Mouse (Mus musculus) forelimb bud, embryonic 11.5 days (tissue): ENCODE measurements around the gene Nrxn1.

Experiments
- DNase-seq: peaks from one replicate; pipeline ENCODE4 v3.0.0-alpha.2; 2012; ENCODE audit warnings: low read depth, low spot score

Nrxn1 gene

GRCm38 (mm10) chr17:90962904-90963531 lies 129.9 kb downstream of the Nrxn1 start:
- DNase-seq = peak; percentile 29

GRCm38 (mm10) chr17:90955221-90955620 lies 137.7 kb downstream of the Nrxn1 start:
- DNase-seq = no peak

- DNase-seq = no peak
Measured at GRCm38 (mm10) chr17:90934929-90935328, 157.9 kb downstream of the Nrxn1 start.

- no peak for DNase-seq
Measured at GRCm38 (mm10) chr17:90913320-90913719, 179.6 kb downstream of the Nrxn1 start.

GRCm38 (mm10) chr17:90912746-90913145 lies 180.1 kb downstream of the Nrxn1 start:
- DNase-seq = no peak

- no peak for DNase-seq
Measured at GRCm38 (mm10) chr17:90912341-90912740, 180.5 kb downstream of the Nrxn1 start.

- DNase-seq = no peak
Measured at GRCm38 (mm10) chr17:90906118-90907093, 186.5 kb downstream of the Nrxn1 start.

GRCm38 (mm10) chr17:90905143-90905542 lies 187.7 kb downstream of the Nrxn1 start:
- DNase-seq = no peak

- DNase-seq = peak; percentile 53
Measured at GRCm38 (mm10) chr17:90892327-90893259, 200.3 kb downstream of the Nrxn1 start.

- DNase-seq = no peak
Measured at GRCm38 (mm10) chr17:90891711-90892110, 201.2 kb downstream of the Nrxn1 start.

GRCm38 (mm10) chr17:90857225-90857624 lies 235.6 kb downstream of the Nrxn1 start:
- no peak for DNase-seq

- DNase-seq = no peak
Measured at GRCm38 (mm10) chr17:90843876-90844275, 249.0 kb downstream of the Nrxn1 start.

GRCm38 (mm10) chr17:90843072-90843611 lies 249.7 kb downstream of the Nrxn1 start:
- no peak for DNase-seq

GRCm38 (mm10) chr17:90837022-90837414 lies 255.9 kb downstream of the Nrxn1 start:
- DNase-seq = no peak

GRCm38 (mm10) chr17:90836154-90837021 lies 256.5 kb downstream of the Nrxn1 start:
- DNase-seq = no peak

GRCm38 (mm10) chr17:90818340-90818739 lies 274.5 kb downstream of the Nrxn1 start:
- DNase-seq = no peak

- no peak for DNase-seq
Measured at GRCm38 (mm10) chr17:90817898-90818297, 275.0 kb downstream of the Nrxn1 start.

- DNase-seq = no peak
Measured at GRCm38 (mm10) chr17:90815306-90815705, 277.6 kb downstream of the Nrxn1 start.

- DNase-seq = no peak
Measured at GRCm38 (mm10) chr17:90813760-90814159, 279.1 kb downstream of the Nrxn1 start.

- no peak for DNase-seq
Measured at GRCm38 (mm10) chr17:90812485-90812884, 280.4 kb downstream of the Nrxn1 start.
